10 mouse cellular contexts compared by ENCODE assay signal in the genomic region with DNA sequence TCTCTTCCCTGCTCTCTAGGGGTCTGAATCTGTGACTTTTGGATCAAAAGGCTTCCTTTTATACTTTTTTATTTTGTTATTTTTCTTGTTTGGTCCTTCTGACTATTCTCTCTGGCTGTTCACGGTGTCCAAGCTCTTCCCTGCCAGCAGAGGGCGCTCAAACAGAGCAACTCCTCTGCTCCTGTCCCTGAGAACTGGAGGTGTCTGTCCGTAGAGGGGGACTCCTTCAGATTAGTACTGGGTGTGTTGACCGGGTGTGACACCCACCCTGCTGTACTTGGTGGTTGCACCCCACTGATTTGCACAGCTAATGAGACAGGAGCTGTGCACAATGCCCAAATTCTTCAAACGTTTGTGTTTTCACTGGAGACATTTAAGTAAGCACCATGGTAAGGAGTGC. TPM values are rescaled to one million over a fixed set of nuclear protein-coding genes. Genes with fewer than 3 reads are reported as not detected.
DNase-seq lines count a peak whose midpoint lies in the region; TF ChIP-seq lines count a peak whose summit lies in the region.
"Had no signal": no experiment of that assay in that cellular context is flagged by ENCODE, and none has a peak within 500 bp of the region (broad histone marks: within the 10 kb centered on the region; RNA-seq: fewer than 3 reads in every experiment).

No protein-coding gene starts in this region.

- no peaks in the 10 kb centered on the region for H3K9me3 ChIP-seq in ES-E14 (ENCODE audit: control insufficient read depth, insufficient read depth, low read depth, low read length)
- H3K9me3 ChIP-seq: heart, embryonic 13.5 days; stomach, embryonic 15.5 days had no signal

- no peak for TF ChIP-seq POLR2A in brain, embryonic 14.5 days (IDR thresholded peaks at IDR 0.05; ENCODE audit: borderline replicate concordance, extremely low read depth, insufficient read depth, insufficient read length, poor library complexity, severe bottlenecking)

- H3K9ac ChIP-seq in ES-E14 (ENCODE audit: insufficient read depth, low read depth, low read length, poor library complexity, severe bottlenecking), result no peak overlapping the region
- H3K9ac ChIP-seq: stomach, embryonic 15.5 days had no signal

- H3K4me3 ChIP-seq in ES-E14 (ENCODE audit: insufficient read depth in 1 of 2, low read depth in 1 of 2, low read length in 2 of 2, poor library complexity in 1 of 2, severe bottlenecking in 1 of 2), result no peak overlapping the region
- H3K4me3 ChIP-seq: heart, embryonic 13.5 days; stomach, embryonic 15.5 days had no signal

- no peak overlapping the region for H3K27ac ChIP-seq in ES-E14 (ENCODE audit: insufficient read depth, low read depth, low read length, poor library complexity, severe bottlenecking)
- H3K27ac ChIP-seq: heart, embryonic 13.5 days; stomach, embryonic 15.5 days had no signal

- in situ Hi-C loops in ES-E14 (cut with MboI; ENCODE audit: low sequenced_read_pairs in 2 of 2, unreplicated experiment in 2 of 2), result no loop called here

- no peaks in the 10 kb centered on the region; a peak in 1 of 4 replicates for H3K4me1 ChIP-seq in ES-E14 (ENCODE audit: control insufficient read depth in 2 of 2, insufficient read depth in 2 of 2, low read length in 2 of 2, poor library complexity in 1 of 2)

- peak; percentile 42 for DNase-seq in layer of hippocampus, adult 11-12 months (ENCODE audit: low spot score)
- no peak for DNase-seq in layer of hippocampus, adult 9-10 months (ENCODE audit: low spot score)
- DNase-seq in ES-E14 (ENCODE audit: low read depth, low spot score), result peak; percentile 71
- DNase-seq in brain, embryonic 14.5 days (ENCODE audit: low read depth), result peak; percentile 77
- DNase-seq in forelimb bud, embryonic 11.5 days (ENCODE audit: low read depth, low spot score), result peak; percentile 71
- DNase-seq in layer of hippocampus, postnatal 36 days, result peak; percentile 41
- DNase-seq in mesoderm, embryonic 11.5 days (ENCODE audit: low read depth, low spot score), result peak; percentile 83
- DNase-seq in thymus, postnatal 14 days, result peak; percentile 72

- H3K36me3 ChIP-seq in ES-E14 (ENCODE audit: control insufficient read depth, insufficient read depth, low read length, poor library complexity, severe bottlenecking), result no peaks in the 10 kb centered on the region
- H3K36me3 ChIP-seq: heart, embryonic 13.5 days; stomach, embryonic 15.5 days had no signal

- TF ChIP-seq CTCF in brain, embryonic 14.5 days (IDR thresholded peaks at IDR 0.05; ENCODE audit: borderline replicate concordance, extremely low read depth, insufficient read depth, insufficient read length), result peak; percentile 90

TF ChIP-seq in ES-E14, 5 proteins besides CTCF, POLR2A, EP300 and RAD21:
- TF ChIP-seq MAFK (IDR thresholded peaks at IDR 0.05; ENCODE audit: insufficient read depth, low read depth, low read length) (no peak), CHD2 (IDR thresholded peaks at IDR 0.05; ENCODE audit: low read depth, low read length) (no peak), ZC3H11A (IDR thresholded peaks at IDR 0.05; ENCODE audit: borderline replicate concordance, low read depth, low read length) (no peak)
TF ChIP-seq in ES-E14: peak in this region for 0.

RNA-seq across cellular contexts. Expression of a gene that starts 2.7 kb away (rescaled TPM):
- 3.2 and 4.0 TPM in 2 replicates for total RNA-seq in ES-E14 (2012; rRNA removed)
- 2.5 and 4.6 TPM in 2 replicates for polyA plus RNA-seq in brain, embryonic 14.5 days (2012; rRNA removed)
- 1 to 10 TPM; 3.3 to 4.1 TPM for total RNA-seq in layer of hippocampus, postnatal 36 days (2021)
